Mouse (Mus musculus): Measurements from ENCODE around the gene Trpm5.

Gene Trpm5

DNA sequence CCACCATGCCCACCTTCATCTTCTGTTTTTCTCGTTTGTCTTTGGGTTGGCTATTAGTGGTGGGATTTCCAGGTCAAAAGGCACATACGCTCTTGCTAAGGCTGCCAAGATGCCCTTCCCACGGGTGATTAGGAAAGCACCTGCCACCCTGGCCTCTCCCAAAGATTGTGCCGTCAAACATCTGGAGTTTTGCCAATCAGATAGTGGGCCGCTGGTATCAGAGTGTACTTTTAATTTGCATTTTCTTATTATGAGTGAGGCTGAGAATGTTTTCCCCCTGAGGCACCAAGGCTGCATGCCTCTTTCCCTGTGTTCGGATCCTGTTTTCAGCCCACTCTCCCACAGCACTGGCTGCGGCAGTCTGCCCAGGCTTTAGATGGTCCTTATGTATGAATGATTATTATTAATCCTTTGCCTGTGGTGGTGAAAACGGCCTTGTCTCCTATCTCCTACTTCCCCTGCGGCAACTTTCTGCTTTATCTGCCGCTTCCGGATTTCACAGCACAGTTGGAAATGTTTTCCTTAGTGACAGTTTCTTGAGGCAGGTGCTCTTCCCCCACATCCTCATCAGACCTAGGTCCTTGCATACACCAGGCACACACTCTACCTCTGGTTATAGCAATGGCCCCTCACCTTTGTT is 10.9 kb upstream of the Trpm5 start:
- DNase-seq = no peak

DNA sequence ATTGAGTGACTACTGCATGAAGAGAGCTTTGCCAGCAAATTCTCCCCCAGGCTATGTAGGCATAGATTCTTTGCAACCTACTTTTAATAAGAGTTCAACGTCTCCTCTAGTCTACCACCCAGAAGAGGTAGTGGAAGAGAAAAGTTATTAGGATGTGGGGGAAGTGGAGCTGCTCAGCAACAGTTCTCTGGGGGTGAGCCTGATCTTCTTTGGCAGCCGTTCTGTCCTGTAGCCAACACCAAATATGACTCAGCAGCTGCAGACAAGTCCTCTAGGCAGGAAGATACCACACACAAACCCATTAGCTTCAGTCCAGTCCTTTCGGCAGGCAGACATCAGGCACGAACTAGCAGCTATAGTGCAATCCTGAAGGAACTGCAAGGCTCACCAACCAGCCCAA is 6.3 kb upstream of the Trpm5 start:
- DNase-seq = no peak

DNA sequence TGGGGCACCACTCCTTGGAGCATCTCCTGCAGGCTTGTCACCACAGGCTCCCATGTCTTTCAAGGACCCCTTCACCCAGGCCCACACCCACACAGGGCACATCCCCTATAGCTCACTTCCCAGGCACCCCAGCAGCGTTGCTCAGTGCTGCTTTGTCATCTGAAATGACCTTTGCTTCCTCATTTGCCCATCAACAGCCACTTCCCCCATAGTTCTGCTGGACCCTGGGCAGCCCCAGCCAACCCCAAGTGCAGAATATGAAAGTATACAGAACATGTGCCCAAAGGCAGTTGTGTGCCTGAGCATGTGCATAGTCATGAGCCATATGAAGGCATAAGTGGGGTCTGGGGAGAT is 1.1 kb upstream of the Trpm5 start:
- no peak for DNase-seq

DNA sequence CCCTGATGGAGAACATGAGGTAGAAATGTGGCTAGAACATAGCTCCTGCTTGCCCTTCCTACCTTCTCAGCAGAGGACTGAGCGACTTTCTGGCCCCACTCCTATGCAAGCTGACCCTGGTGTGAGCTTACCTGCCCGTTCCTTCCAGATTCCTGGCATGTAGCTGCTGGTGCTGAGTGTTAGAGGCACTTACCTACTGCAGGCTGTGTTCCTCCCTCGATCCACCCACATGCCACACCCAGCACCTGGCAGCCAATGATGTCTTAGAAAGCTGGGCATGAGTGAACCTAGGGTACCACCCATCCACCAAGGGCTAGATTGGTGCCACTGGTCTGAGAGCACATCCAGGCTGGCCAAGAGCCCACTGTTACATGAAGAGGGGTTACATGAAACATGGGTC is 595 bp downstream of the Trpm5 start:
- no peak for DNase-seq

DNA sequence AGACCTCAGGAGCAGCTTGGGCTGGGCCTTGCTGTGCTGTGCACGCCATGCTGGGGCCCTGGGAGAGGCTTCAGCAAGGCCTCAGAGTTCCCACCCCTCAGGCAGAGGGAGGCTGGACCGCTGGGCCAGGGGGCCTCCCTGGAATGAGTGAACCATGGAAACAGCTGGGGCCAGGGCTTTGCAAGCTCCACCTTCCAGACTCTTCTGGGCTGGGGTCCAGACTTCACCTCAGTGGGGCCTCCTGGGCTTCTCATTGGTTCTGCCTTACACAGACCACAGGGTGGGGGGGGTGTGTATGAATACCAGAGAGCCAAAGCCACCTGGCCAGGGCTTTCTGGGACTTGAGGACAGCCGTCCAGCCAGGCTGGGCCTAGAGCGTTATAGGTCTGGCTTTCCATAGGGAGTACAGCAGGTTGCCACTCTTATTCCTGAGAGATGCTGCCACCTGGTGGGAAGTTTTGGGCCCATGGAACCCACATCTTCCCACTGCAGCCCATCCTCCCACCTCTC is 7.3 kb downstream of the Trpm5 start:
- no peak for DNase-seq

DNA sequence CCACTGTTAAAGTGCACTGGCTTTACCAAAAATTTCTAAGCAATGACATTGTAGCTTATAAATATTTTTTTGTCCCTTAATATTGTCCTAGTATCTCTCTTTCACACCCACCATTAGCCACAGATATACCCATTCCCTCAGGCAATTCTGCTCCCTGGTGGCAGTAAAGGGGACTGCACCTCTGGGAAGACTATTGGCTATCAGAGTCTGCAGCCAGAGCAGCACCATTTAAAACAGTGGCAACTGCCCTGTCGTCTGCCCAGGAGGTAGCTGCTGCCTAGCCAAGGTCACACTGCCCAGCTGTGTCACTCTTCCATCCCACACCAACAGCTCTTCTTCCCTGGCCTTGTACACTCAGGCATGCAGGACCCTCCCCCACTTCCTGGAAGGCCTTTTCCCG is 8.1 kb downstream of the Trpm5 start:
- peak; percentile 48 for DNase-seq

DNA sequence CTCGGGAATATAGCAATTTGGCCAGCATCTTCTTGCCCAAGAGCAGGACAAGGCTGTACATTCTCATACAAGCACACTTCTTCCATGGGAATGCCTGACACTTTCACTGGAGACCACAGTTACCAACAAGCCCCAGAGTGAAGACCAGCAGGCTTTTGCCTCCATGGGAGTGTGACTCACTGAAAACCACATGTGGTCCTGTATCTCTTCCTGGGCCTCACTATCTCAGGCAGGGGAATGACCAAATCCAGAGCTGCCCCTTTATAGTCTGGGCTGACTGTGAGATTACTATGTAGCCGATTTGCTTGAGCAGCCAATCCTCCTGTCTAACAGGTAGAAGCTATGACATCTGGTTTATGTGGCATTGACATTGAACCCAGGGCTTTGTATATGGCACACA is 10.7 kb downstream of the Trpm5 start:
- DNase-seq = no peak

DNA sequence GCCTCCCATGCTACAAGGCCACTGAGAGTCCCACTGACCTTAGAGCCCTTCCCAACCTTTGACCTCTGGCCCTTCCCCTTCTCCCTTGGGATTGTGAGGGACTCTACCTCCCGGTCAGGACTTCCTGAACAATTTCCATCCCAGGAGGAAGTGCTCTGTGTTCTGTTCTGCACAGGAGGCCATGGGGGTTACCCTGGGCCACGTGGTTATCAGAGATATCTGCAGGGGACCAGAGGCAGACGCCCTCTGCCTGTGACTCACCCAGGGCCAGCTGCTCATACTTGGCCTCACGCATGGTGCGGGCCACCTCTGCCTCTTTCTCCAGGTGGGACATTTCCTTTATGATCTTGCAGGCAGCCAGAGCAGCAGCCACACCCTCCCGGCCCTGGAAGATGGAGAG is 12.4 kb downstream of the Trpm5 start:
- no peak for DNase-seq

DNA sequence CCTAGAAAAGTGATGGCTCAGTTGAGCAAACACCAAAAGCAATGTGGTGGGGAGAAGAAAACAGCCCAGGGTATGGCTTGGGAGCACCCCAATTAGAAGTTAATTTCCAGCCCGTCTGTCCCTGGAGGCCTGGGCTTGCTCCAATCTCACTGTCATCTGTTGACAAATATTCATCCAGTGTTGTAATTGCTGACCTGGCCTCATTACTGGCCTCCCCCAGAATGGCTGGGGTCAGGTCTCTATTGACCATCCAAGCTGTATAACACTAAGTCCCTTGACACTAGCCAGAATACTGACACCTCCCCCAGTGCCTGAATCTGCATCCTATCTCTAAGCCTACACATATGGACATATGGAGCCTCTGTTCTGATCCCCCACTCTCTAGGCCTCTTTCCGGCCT is 17.1 kb downstream of the Trpm5 start:
- DNase-seq = no peak

DNA sequence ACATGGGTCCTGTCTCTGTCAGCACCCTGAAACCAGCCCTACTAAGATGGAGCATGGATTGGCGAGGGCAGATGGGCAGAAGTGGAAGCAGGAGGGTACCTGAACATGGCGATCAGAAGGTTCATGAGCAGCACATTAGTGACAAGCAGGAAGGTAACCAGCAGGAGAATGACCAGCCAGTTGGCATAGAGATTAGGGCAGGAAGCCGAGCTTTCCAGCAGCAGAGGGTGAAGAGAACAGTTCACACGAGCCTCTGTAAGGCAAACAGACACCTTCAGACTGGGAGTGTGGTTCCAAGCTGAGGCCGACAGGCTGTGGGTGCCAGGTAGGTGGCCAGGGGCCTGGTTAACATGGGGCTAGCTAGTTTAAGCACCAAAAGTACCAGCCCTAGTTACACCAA is 19.0 kb downstream of the Trpm5 start:
- no peak for DNase-seq

DNA sequence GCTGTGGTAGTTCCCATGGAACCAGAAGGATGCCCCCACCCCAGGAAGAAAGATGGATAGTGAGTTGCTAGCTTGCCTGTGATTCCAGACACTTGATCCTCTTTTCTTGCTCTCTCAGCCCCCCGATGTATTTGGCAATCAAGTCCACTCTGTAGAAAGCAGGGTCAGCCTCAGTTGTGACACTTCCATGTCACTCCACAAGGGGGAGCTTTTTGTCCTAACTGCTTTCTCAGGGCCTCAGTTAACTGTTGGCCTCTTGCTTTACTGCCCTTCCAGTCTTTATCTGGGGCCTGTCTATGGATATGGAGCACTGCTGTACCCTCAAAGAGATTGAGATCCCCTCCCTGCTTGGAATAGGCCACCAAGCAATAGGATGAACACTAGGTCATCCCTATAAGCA is 21.4 kb downstream of the Trpm5 start:
- peak; percentile 26 for DNase-seq

DNA sequence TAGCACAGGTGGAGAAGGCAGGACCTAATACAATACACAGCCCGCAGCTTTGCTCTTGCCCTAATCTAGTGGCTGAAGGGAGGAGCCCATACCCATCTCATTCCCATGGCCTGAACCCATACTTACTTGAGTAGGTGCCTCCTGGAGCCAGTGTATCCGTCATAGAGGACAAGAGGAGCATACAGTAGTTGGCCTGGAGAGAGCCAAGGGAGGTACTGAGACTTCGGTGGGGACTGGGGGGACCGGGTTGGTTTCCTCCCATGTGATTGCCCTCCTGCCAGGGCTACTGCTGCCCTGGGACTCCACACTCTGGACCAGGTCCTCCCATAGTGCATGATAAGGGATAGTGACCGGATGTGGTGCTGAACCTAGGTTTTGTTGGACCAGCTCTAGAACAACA is 21.8 kb downstream of the Trpm5 start:
- no peak for DNase-seq

DNA sequence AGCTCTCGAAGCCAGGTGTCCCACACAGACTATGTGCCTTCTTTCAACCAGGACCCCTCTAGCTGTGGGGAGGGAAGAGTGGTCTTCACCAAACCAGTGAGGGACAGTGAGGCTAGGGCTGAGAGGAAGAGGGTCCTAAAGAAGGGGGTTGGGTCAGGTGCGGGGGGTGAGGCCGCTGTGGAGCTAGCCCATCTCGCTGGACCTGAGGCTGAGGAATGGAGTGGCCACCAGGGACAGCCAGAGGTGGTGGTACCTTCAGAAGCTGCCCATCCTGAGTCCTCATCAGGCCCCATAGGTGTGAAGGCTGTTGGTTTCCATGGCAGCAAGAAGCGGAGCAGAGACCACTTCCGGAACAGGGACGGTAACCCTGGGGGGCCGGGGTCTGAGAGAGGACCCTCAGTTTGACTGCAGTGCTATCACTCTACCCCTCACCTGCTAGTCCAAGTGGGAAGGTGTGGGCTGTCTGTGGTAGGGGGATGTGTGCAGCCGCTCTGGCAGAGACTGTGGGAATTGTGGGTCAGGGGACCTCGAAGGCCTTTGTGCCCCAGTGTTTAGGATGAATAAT is 23.9 kb downstream of the Trpm5 start:
- DNase-seq = no peak

DNA sequence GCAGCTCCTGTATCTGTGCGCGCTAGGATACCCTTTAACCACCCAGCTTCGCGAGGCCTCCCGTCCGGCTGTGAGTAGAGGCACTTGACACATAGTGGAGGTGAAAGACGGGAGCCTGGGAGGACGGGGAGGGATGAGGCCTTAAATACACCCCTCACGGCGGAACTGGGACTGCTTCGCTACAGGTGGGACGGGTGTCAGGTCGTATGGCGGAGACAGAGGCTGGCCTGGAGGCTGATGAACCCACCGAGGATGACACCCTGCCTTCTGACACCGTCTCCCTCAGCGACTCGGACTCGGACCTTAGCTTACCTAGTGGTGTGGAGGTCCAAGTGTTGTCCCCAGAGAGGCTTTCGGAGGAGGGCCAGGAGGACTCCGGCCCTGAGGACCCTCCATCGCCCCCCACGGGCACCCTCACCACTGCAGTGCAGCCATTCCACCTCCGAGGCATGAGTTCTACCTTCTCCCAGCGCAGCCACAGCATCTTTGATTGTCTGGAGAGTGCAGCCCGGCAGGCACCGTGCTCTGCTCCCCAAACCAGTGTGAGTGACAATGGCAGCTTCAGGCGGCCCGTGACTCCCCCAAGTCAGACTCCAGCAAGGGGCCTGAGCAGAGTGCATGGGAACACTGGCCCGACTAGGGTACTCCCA is 24.6 kb downstream of the Trpm5 start:
- DNase-seq = peak; percentile 48

DNA sequence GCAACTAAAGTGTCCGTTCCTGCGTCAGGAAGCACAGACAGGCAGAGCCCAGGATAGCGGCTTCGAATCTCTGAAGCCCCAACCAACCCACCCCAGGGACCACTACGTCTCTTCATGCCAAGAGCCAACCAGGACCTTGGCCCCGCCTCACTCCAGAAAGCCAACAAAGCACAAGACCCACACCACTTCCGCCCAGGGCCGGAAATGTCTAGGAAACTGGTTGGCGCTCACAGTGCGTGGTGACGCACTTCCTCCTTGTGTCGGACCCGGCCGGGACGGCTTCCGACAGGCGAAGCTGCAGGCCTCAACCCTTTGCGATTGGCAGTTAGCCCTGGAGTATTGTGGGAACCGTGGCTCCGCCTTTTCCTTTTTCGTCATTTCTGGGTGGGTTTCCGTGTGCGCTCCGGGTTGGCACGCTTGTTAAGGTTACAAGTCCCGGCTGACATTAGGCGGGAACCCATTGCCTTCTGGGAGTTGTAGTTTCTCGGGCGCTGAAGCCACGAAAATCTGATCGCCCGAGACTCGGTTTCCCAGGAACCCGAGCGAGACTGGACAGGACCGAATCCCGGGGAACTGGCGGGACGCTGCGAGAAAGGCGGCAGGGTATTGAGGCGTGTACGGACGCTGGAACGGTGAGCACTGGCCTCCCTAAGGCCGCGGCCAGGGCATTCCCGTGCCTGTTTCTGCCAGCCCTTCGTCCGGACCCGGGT is 25.4 kb downstream of the Trpm5 start, which contains the start of gene Tssc4:
TSS of gene Tssc4 (plus strand) at position 368 of the 710 bp plus-strand sequence.
- peak; percentile 98 for DNase-seq

DNA sequence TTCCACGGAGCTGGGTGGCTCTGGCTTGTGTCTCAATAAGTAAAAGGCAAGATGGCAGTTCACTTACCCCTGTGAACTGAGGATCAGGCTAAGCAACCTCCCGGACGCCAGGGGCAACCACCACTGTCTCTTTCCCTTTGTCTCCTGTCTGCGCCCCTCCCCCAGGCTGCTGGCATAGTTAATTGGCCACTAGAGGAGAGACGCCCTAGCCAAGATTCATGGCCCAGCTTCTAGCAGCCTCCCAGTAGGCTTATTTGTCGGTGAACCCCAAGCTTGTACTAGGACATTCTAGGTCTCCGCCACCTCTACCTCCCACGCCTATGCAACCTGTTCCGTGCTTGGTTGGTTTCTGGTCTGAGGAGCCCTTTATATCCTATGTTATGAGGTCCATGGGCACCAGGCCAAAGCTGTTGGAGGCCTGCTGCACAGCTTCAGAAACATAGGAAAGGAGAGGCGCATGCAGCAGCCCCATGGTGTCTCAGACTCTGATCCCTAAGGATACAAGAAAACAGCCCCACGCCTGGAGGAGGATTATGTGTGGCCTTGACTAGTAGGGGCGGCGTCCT is 26.0 kb downstream of the Trpm5 start:
- DNase-seq = peak; percentile 66

DNA sequence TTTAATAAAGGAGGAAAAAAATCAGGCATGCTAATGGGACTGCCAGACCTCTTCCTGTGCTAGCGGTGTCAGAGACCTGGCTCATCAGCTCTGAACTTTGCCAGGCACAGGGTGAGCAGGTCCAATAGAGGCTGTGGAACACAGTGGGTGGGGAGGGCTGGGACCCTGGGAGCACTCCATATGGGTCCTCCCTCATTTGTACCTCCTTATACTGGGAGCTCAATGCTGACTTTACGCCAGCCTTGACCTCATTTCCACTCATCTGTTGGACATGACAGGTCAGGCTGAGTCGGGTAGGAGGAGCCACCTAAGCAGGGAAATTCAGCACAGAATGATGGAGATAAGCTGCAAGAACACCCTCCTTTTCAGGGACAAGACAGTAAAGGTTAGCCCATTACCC is 26.5 kb downstream of the Trpm5 start:
- DNase-seq = peak; percentile 38

DNA sequence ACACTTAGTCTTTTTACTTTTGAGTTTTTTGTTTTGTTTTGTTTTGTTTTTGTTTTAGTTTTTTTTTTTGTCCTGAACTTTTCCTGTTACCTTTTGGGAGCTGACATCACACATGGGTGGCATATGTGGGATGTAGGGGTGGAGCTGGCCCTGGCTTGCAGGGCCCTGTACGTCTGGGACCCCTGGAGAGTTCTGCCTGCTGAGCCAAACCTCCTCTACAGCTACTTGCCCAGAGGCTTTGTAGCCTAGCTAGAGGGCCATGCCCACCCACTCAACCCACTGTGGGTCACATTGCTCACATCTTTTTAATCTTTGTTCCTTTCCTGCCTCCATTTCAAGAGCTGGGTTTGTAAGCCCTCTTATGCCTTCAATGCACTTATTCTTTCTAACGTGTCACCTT is 27.0 kb downstream of the Trpm5 start:
- peak; percentile 26 for DNase-seq

DNA sequence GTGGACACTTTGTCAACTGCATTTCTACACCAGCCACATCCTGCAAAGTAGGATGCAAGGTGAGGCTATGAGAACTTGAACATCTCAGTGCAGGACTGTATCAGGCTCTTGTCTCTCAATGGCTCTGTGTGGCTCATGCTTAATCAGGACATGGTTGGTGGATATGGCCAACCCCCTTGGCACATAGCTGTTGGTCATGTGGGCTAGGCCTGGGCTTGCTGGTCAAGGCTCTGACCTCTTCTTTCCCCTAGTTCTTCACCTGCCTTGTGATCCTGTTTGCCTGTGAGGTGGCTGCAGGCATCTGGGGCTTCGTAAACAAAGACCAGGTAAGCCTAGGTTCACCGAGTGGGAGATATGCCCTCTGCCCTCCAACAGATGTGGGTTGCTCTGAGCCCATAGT is 28.8 kb downstream of the Trpm5 start:
- DNase-seq = no peak

DNA sequence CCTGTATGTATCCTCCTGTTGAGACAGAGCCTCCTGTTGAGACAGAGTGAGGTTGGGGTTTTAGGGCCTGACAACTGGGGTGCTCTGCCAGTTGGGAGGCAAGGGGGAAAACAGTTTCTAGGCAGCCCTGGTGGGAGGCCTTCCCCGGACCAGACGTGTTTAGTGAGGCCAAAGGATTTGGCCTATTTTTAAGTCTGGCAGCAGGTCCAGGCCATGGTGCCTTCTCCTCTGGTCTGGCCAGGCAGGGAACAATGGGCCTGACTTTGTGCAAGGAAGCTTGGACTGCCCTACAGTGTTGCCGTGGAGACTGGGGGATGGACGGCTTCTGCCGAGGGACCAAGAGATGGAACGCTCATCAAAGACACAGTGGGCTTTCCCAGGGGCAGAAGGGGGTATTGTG is 30.2 kb downstream of the Trpm5 start:
- peak; percentile 25 for DNase-seq

DNA sequence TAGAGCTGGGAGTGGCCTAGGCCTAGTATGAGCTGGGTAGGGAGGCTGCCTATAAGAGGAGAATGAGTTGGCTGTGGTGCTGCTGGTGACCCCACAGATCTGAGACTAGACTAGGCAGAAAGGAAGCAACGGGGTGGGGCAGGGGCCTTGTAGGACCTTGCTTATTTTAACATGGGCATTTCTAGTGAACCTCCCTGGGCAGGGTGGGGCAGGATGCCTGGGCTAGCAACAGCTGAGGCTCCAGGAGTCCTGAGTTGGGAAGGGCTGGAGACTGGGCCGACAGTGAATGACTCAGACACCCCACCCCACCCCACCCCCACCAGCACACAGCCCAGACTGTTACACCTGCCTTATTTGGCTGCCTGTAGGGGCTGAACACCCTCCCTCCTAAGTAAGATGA is 31.7 kb downstream of the Trpm5 start:
- no peak for DNase-seq

DNA sequence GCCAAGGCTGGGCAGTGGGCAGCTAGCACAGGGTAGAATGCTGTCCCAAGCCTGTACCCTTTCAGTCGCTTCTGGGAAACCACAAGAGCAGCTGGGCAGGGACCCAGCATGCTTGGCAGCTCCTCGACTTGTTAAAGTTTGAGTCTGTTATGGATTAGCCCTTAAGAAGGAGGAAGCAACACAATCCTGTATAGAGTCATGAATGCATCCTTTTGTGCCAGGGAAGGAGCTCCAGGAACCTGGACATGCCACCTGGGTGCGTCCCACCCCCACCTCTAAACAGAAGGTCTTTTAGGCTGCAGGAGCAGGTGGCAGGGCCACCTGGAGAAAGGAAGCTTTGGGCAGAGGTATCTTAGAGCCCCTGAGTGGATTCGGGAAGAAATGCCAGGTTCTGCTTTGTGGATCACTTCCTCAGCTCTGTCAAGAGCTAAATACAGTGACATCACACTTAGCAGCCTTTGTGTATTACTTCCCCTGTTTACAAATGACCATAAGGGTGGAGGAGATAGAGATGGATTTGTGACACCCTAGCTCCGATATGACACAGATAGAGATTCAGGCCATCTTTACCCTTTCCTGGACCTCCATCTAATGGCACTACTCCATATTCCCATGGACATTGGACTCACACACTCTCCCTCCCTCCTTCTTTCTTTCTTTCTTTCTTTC is 35.1 kb downstream of the Trpm5 start:
- DNase-seq = peak; percentile 37

DNA sequence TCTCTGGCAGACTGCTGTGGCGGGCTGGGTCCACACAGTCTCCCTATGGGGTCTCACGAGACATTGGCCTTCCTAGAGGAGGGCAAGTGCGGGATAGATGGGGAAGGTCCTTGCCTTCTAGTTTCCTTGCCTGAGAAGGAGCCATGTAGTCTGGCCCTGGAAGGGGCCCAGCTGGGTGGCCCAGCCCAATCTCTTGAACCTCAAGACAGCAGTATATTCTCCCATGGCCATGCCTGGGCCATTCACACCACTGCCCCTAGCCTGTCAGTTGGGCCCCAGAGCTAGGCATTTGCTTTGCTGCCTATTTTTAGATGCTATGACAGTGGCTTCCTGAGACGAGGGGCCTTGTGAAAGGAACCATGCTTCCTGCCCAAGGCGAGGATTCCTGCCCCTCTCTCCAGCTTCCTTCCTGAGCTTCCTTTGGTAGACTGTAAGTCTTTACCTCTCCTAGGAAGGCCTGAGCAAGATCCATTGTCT is 36.2 kb downstream of the Trpm5 start:
- DNase-seq = peak; percentile 10
